Mouse (Mus musculus) cortical plate, adult 2 months (tissue): ENCODE measurements around the gene Olfr867. TPM values are rescaled to one million over a fixed set of nuclear protein-coding genes. Genes with fewer than 3 reads are reported as not detected.

Experiments used
- H3K27ac ChIP-seq: fragments of 200-500 bp; 2 replicates; pipeline ENCODE4 v1.5.1; 2012; ENCODE audit warnings: low read length, control low read depth, inconsistent platforms; ENCODE audit not compliant: insufficient read depth
- H3K4me1 ChIP-seq: fragments of 200-500 bp; 2 replicates; pipeline ENCODE4 v1.6.1; 2011; ENCODE audit warnings: low read length; ENCODE audit not compliant: control insufficient read depth, insufficient read depth
- H3K4me3 ChIP-seq: fragments of 200-500 bp; 2 replicates; pipeline ENCODE4 v1.5.1; 2011; ENCODE audit warnings: mild to moderate bottlenecking, low read length, control low read depth; ENCODE audit not compliant: insufficient read depth
- CTCF ChIP-seq: fragments of 200-500 bp; IDR thresholded peaks from 2 replicates; pipeline ENCODE4 v1.5.1; 2011; ENCODE audit warnings: mild to moderate bottlenecking, control low read depth, low read length; ENCODE audit not compliant: insufficient read depth; ENCODE audit errors: extremely low read depth
- POLR2A ChIP-seq: fragments of 200-500 bp; IDR thresholded peaks from 2 replicates; pipeline ENCODE4 v1.6.1; 2011; ENCODE audit warnings: mild to moderate bottlenecking, low read length, control low read depth; ENCODE audit not compliant: insufficient read depth; ENCODE audit errors: extremely low read depth
- polyA plus RNA-seq: library from polyadenylated mRNA; depleted of rRNA; stranded (reverse); fragments of >200 nt; gene quantifications from 2 replicates; pipeline ENCODE4 v1.2.3, GENCODE M21; 2012; rRNA removed

Olfr867 gene
- polyA plus RNA-seq = not detected in 2 replicates

DNA sequence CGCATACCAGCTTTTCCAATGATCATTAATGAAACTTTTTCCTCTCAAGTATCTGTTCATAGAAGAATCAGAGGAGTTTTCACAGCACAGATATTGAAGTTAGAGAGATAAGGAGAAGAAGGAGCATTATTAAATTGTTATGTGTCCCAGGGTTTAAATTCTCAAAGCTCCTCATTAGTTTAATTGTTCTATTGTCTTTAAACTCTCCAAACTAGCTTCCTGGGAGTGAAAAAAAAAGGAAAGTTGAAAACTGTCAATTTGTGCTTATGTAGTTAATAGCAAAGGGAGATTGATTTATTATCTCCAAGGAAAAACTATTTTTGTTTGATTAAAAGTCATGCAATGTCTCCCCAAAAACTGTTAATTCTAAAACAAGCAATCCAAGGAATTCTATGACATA lies at the start of gene Olfr867:
Gene Olfr867, minus strand, starts transcription at position 101 of the 400 bp plus-strand sequence.
- no peak within 1 kb of the TSS for H3K4me3 ChIP-seq
- TF ChIP-seq POLR2A (no peak), CTCF (no peak)
- H3K4me1 ChIP-seq = no peaks in the 10 kb centered on the region
- no peak within 1 kb of the TSS for H3K27ac ChIP-seq

DNA sequence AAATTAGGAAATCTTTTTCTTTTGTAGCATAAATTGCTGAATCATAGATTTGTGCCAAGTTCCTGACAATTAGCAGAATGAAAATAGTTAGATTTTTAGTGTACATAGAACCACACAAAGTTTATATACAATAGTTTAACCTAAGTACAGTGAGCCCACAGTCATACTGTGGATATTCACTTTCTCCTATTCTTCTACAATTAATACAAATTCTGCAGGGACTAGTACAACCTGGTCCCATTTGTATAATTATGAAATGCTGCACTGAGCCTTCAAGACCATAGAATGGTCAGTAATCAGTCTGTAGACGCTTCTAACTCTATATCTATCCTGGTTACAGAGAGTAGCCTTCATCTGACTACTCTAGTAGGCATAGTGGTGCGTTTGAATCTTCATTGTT lies 41.0 kb upstream of the Olfr867 start, which contains the start of gene Olfr868:
Gene Olfr868, plus strand, starts transcription at position 301 of the 400 bp plus-strand sequence.
- TF ChIP-seq CTCF (no peak), POLR2A (no peak)
- H3K4me3 ChIP-seq = no peak within 1 kb of the TSS
- H3K27ac ChIP-seq = no peak within 1 kb of the TSS
- no peaks in the 10 kb centered on the region for H3K4me1 ChIP-seq

DNA sequence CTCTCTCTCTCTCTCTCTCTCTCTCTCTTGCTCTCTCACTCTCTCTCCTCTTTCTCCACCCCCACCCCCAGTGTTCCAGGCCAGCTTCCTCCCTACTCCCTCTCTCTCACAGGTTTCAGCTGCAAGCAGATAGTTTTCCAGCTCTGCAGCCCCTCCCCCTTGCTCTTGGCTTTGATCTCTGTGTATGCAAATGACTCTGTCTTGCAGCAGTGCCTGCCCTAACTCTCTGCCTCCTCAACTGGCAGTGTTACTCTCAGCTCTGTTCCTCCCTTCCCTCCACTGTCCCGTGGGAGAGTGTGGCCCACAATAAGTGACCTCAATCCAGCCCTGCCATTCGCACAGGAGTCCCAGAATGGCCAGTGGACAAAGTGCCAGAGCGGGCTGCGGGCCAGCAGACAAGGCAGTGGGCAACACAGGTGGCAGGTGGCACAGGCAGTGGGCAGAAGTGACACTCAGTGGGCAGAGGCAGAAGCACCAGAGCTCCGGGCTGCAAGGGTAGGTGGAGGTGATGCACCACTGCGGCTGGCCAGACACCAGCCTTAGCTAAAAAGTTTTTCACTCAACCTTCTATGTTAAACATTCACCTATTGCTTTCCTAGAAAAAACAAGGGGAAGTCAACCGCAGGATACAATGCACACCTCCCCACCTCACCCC lies 16.3 kb upstream of the Olfr867 start:
- TF ChIP-seq CTCF (no peak), POLR2A (no peak)
- no peak overlapping the region for H3K27ac ChIP-seq
- no peaks in the 10 kb centered on the region for H3K4me1 ChIP-seq
- H3K4me3 ChIP-seq = no peak overlapping the region

DNA sequence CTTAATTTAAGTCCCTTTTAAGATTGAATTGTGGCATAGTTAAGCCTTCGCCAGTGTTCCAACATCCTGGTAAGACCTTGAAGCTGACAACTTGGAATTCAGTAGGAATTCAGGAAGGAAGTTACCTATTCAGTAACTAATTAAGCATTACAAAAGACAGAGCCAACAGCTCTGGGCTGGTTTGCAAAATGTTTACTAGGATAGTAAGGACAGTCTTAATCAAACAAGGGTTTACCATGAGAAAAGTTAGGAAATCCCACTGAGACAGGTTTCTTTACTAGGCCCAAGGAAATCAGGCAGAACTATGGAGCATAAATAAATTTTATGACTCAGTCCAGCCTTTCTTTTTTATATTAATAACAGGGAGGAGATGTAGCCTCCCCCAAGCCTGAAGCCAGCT lies 13.9 kb upstream of the Olfr867 start:
- H3K27ac ChIP-seq = no peak overlapping the region
- H3K4me1 ChIP-seq = no peaks in the 10 kb centered on the region
- H3K4me3 ChIP-seq = no peak overlapping the region
- TF ChIP-seq POLR2A (no peak), CTCF (no peak)

DNA sequence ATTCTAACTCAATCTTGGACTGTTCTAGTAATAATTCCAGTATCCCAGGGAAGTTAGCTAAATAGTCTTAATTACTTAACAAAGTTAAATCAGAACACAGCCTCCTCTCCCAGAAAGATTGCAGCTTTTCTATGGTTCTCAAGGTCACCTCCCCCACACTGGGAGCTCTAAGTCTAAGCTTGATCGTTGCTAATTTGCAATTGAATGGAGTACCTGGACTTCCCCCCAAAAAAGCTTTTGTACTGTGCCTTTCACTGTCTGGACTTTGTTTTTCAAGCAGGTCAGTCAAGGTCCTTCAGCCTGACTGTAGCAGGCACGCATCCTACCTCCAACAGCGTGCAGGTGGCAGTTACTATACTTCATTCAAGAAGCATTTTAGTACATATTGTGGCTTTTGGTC lies 12.9 kb upstream of the Olfr867 start:
- H3K27ac ChIP-seq = no peak overlapping the region
- no peak overlapping the region for H3K4me3 ChIP-seq
- no peak for TF ChIP-seq CTCF
- TF ChIP-seq POLR2A = no peak
- H3K4me1 ChIP-seq = no peaks in the 10 kb centered on the region

DNA sequence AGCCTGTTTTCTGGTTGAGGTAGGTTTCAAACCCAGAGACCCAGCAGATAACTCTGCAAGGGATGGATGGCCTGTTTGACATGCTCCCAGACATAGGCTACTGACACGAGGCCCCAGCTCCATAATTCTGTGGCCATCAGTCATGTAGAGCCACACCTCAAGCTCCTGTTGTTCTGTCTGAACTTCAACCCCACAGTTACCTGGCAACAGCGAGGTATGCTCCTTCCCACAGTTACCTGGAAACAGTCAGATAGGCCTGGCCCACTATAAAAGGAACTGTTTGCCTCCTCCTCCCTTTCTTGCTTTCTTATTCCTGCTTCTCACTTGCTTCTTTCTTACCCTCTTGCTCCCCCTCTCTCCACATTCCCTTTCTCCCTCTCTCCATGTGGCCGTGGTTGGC lies 9.4 kb downstream of the Olfr867 start:
- Histone ChIP-seq H3K4me1 (no peaks in the 10 kb centered on the region), H3K4me3 (no peak overlapping the region), H3K27ac (no peak overlapping the region)
- TF ChIP-seq POLR2A (no peak), CTCF (no peak)

DNA sequence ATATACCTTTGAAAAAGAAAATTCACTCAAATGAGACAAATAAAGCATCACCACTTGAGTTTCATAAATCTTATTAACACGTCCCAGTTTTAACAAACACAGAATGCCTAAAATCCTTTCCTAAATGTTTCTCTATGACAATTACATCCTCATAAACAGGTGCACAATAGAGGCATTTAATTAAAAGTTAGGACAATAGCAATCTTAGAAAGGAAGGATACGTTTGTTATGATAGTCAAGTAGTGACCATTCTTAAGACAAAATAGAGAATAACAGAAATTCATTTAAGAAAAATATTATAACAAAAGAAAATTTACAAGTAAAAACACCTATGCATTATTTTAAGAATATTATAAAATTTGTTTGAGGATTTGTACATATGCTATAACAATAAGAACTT lies 29.4 kb downstream of the Olfr867 start, which contains the start of gene Olfr866:
Gene Olfr866, minus strand, starts transcription at position 101 of the 400 bp plus-strand sequence.
- Histone ChIP-seq H3K4me3 (no peak within 1 kb of the TSS), H3K4me1 (no peaks in the 10 kb centered on the region), H3K27ac (no peak within 1 kb of the TSS)
- TF ChIP-seq POLR2A (no peak), CTCF (no peak)

Other genes starting within 250 kb of the Olfr867 start
- not detected in 2 replicates for gene Olfr860, start 207.8 kb downstream of the Olfr867 start, polyA plus RNA-seq
- gene Olfr862, start 169.6 kb downstream of the Olfr867 start, polyA plus RNA-seq = not detected in 2 replicates
- not detected in 2 replicates for gene Olfr77, start 140.7 kb downstream of the Olfr867 start, polyA plus RNA-seq
- not detected in 2 replicates for gene Olfr866, start 29.5 kb downstream of the Olfr867 start, polyA plus RNA-seq
- gene Olfr868, start 41.1 kb upstream of the Olfr867 start, polyA plus RNA-seq = not detected in 2 replicates
- not detected in 2 replicates for gene Olfr869, start 71.4 kb upstream of the Olfr867 start, polyA plus RNA-seq
- not detected in 2 replicates for gene Olfr870, start 116.5 kb upstream of the Olfr867 start, polyA plus RNA-seq
- gene Olfr871, start 154.6 kb upstream of the Olfr867 start, polyA plus RNA-seq = not detected in 2 replicates
- gene Olfr872, start 179.6 kb upstream of the Olfr867 start, polyA plus RNA-seq = not detected in 2 replicates
- gene Olfr39, start 224.8 kb upstream of the Olfr867 start, polyA plus RNA-seq = not detected in 2 replicates
- not detected in 2 replicates for gene Olfr873, start 241.0 kb upstream of the Olfr867 start, polyA plus RNA-seq